Mouse (Mus musculus) stomach, adult 2 months (tissue): ENCODE results near the gene Atg3. TPM values are rescaled to one million over a fixed set of nuclear protein-coding genes. Genes with fewer than 3 reads are reported as not detected.

Experiments
- polyA plus RNA-seq: library from polyadenylated mRNA; depleted of rRNA; stranded (reverse); fragments of >200 nt; gene quantifications from 2 replicates; pipeline ENCODE4 v1.2.3, GENCODE M21; 2012; rRNA removed

Atg3 gene
- polyA plus RNA-seq: 10.6 and 22.5 TPM in 2 replicates

DNA sequence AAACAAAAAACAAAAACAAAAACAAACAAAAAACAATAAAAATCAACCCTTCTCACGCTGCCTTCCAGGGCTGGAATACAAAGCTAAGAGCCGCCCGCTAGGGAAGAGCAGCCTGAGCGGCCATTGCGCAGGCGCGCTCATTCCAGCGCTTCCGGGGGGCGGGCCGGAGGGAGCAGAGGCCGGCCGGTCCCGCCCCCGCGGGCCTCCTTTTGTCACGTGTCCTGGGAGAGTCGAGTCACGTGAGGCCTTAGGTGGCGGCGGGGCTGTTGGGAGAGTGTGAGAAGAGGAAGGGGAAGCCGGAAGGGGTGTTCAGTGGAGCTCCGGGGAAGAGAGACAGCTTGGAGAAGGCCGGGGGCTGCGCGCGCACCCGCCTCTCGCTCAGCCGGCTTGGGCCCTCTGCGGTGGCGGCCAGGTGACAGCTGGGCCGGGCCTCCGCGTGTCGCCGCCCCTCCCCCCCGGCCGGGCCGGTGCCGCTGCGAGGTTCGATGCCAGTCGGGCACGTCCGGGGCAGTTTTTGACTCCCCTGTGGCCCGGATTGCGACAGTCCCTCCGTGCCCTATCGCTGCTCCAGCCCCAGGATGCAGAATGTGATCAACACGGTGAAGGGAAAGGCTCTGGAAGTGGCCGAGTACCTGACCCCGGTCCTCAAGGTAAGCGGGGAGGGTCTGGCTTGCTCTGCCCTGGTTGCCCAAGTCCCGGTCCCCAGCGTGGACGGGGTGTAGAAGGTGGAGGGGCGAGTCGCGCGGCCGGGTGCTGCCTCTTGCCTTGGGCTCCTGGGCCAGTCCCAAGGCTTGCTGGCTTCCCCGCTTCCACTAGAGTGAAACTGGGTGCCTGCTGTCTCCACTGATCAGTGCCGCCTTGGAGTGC is at the start of gene Atg3, which contains the start of gene Slc35a5:
Gene Atg3, plus strand, starts transcription at position 264 of the 867 bp plus-strand sequence.
Gene Slc35a5, minus strand, starts transcription at position 185 of the 867 bp plus-strand sequence.

DNA sequence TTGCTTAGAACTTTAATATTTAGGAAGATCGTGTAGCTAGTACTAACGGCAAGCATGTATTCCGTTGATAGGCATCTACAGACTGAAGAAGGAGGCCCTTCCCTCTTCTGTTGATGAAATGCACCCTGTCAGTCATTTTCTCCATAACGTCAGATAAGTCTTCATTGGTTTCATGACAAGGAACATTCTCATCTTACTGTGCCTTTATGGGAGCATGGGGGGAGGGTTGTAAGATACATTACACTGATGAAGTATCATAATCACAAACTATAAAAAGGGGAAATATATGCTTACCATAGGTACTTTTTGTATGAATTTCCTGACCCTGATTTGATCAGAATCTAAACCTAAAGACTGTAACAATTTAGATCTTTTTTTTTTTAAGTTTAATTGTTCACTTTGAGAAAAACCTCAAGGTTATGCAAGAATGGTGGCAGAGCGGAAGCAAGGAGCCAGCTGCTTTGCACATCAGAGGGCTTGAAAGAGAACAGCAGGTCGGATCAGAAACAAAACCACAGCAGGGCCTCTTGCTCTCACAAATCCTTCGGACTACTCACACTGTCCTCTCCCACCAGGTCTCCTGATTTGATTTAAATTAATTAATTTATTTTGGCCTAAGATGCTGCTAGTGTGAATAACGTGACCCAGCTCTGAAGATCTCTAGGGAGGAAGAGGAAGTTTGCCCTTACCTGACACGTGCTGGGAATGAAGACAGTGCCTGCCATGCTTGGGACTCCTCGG is 65.2 kb downstream of the Atg3 start, which contains the start of gene Btla:
Gene Btla, plus strand, starts transcription at position 668 of the 741 bp plus-strand sequence.

Other genes with a start within 250 kb of the Atg3 start
- gene Cd200r3, start 215.1 kb upstream of the Atg3 start, polyA plus RNA-seq: 0.30 TPM in 1 of 2 replicates, not detected in the other
- gene Ccdc80, start 65.4 kb upstream of the Atg3 start, polyA plus RNA-seq: 12.3 and 12.8 TPM in 2 replicates
- 1.2 and 2.0 TPM in 2 replicates for gene Slc35a5, start 79 bp upstream of the Atg3 start, polyA plus RNA-seq
- 0.02 and 0.06 TPM in 2 replicates for gene Btla, start 65.5 kb downstream of the Atg3 start, polyA plus RNA-seq